Mouse (Mus musculus): ENCODE measurements around the gene Irx1.

Gene Irx1

DNA sequence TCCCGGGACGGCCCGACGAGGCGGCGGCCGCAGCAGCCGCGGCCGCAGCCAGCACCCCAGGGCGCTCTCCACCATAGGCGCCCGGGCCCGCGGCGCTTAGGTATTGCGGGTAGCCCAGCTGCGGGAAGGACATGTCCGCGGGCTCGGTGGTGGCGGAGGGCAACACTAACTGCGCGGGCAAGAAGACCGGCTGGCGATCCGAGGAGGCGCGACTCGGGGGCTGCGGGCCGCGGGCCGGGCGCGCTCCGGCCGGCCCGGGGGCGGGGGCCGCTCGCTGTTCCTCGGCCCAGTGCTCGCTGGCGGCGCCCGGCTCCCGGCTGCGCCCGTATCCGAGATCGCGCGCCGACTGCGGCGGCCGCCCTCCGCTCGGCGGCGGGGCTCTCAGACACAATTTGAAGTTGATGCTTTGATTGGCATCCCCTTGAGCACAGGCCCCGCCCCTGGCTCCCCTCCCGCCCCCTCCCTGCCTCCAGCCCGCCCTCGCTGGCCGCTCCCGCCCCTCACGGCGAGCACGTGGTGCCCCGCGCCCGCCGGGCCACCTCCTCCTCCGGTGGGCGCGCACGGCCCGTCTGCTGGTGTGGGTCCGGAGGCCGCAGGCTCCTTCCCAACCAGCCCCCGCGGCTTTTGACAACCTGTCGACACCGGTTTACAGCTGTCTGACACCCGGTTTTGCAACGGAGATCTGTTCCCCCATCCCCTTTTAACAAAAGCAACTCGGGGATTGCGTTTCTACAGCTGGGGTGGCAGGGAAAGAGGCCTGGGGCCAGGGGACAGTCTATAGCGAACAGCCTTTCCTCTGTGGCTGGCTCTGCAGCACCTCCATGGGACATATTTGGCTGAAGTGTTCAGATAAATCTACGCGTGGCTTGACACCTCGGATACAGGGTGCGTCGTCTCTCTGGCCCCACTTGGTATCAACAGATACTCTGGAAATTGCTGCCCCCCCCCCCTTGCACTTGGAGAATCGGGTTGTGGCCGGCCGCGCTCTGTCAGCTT is at the start of gene Irx1:
Irx1 (minus strand) TSS at position 368 of the 996 bp plus-strand sequence.
- peak; percentile 71 to 83 for DNase-seq

DNA sequence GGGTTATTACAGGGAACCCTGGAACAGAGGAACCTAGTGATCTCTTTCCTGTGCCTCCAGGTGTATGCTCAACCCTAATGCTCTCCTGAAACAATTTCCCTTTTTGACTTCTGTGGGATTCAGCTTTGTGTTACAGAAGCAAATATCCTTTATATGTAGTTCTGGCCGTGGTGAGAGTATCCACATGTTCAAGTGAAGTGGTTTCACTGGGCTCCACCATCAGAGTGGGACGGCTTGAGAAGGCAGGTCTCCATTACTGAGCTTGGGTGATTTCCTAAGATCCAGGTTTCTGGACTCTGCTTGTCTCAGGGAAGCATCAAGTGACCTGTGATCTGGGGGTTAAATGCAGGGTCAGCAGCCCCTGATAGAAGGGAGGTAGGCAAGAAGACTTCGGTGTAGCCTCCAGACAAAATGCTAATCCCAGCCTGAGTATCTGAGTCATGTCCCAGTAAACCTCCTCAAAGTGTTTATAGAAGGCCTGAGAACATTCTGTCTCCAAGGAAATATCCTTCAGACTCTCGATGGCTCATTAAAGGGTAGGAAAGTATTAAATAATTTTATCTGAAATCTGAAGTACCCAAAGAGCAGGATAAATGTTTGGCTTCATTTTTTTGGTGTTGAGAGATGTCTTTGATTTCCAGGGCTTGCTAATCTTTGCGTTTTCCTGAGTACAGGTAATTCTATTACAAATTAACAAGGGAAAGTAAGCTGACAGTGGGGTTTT is 16.6 kb upstream of the Irx1 start:
- DNase-seq: no peak

DNA sequence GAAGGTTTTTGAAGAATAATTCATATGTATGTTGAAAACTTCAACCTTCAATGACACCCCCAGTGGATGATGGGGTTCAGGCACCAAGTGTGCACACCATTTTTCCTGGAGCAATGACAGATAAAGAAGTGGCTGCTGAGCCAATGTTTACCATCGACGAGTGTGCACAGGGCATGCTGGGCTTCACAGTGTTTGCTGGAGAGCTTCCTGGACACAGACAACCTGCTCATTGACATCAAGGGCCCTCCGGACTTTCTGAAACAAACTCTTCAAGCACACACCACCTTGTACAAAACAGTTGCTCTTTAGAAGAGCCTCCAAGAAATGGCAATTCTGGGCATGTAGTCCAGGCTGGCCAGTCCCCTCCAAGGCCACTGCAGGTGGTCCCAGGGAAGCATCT is 12.2 kb upstream of the Irx1 start:
- DNase-seq: no peak

DNA sequence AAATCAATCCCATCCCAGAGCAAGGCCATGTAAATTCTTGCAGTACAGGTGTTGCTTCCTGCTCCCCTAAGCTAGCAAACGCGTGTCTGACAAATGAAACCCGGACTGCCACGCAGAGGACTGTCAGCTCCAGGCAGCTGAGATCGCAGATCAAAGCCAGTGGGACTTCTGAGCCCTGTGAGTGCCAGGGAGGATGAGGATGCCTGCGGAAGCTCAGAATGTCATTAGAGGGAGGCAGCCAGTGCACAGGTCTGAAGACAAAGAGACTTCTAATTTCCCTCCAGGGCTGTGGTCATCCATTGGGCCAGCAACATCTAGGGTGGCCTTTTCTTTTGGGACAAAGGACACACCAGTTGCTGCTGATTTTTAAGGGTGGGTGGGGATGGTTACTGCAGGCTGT is 4.8 kb upstream of the Irx1 start:
- peak in 1 of 2 experiments; percentile 11 for DNase-seq

DNA sequence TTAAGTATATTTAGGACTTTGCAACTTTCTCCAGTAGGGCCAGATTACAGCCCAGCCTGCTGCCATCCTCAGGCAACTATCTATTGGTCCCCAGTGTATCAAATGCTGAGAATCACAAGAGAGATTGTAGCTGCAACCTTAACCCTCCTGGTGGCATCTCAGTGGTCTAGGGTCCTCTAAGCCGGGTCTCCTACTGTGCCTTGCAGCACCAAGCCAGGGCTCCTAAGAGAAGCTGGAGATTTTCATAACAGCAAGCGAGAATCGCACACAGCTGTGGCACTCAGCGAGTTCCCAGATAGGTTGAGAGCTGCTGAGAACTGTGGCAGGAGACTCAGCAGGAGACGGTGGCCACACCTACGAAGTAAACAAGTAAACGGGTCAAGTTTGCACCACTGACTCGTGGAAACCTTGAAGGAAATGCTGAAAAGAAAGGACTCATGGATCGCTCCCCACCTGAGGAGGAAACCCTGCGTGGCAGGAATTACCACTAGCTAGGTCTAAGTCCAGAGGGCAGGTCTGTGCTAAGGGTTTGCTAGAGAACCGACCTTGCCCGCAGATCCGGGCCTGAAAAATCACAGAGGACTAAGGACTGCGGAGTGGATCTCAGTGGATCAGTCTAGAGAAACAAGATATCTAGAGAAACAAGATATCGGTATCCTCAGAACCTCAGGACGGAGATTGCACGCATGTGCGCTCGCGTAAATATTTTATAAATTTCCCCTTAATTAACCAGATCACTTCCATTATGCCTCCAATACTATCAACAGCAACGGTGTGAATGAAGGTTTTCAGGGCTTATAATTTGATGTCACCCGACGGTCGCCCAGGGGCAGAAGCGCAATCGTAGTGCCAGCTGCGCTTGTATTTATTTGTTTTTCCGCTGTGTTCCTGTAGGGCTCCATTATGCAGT is 4.1 kb upstream of the Irx1 start:
- DNase-seq: no peak

DNA sequence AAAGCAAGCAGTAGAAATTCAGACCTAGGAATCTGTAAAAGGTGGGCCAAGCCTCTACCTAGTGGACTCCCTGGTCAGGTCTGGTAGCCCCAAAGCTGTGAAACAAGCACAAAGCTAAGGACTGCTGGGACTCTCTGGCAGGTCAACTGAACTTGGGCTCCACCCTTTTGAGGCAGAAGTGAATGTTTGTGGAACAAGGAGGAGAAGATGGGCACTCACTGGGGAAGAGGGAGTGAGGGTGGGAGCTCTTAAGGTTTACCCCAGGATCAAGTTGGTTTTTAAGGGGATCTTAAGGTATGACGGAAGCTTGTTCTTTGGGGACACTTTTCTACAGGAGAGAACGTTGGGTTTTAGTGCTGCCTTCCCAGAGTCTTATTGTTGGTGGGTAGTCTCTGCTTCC is 3.1 kb upstream of the Irx1 start:
- no peak for DNase-seq

DNA sequence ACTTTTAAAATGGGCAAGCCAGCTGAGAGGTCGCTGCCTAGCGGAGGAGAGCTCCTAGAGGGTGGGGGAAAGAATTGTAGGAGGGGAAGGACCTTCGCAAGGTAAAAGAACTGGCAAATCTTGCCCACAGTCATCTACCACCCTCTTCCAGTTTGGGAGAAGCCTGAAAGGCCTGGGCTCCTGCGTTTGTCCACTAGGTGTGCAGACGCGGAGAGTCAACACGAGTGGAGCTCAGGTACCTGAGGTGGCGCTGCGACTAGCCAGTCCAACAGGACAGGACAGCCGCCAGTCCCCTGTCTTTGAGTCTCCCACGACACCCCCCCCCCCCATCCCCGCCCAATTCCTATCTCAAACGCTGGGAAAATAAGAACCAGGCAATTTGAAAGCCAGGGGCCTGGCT is 843 bp upstream of the Irx1 start:
- DNase-seq: peak; percentile 66 to 68

DNA sequence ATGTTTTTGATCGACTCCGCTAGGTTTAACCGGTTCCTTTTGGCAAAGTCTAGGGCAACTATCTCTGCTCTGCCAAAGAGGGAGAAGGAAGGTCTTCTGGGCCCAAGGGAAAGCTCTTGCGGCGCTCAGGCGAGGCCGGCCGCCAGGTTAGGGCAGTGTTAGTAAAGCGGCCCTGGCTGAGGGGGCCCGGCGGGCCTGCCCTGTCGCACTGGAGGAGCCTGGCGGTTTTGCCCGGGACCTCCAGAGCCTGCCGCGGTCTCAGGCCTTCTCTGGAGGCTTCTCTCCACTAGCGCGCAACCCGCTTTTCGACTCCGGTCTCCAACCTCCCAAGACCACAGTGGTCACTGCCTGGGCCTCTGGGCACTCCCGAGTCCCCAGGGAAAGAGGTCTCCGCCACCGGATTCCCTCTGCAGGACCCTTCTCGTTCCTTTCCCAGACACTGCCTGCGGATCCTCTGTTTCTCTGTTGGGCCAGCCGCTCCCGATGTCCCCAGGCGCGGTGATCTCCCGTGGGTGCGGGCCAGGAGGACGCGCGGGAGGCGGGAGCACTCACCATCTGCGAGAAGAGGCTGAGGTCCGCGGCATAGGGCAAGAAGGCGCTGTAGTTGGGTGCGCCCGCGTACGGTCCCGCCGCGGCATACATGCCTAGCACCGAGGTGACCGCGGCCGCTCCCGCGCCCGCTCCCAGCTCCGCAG is 715 bp downstream of the Irx1 start:
- DNase-seq: peak; percentile 54 to 57

DNA sequence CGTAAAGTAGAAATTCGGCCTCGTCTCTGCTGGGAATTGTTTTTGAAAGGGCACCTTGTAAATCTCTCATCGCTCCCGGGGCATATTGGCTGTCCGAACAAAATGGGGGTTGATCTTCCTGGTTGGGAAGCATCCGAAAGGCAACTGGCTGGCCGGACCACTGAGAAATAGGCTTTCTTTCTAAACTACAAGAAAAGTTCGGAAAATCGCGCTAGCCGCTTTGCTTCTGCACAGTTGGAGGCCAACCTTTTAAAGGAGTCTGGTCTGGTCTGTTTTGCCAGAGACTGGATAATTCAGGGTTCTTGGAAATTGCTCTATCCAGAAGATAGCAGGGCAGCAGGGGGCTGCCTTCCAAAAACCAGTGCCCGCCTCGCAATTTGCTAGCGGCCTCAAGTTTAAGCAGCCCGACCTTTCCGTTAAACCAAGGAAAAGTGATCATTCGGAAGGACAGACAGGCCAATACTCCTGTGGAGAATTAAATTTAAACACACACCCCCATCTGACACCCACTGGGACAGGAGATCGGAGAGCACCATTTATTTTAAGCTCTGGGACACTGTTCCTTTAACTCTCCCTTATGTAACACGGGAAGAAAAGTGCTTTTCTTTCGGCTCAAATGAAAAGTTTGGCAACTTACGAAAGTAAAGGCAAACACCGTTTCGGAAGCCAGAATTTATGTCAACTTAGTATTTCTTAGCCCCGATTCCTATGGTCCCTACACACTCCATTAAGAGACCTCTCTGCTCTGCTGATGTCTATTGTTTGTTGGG is 1.4 kb downstream of the Irx1 start:
- peak; percentile 39 to 47 for DNase-seq

DNA sequence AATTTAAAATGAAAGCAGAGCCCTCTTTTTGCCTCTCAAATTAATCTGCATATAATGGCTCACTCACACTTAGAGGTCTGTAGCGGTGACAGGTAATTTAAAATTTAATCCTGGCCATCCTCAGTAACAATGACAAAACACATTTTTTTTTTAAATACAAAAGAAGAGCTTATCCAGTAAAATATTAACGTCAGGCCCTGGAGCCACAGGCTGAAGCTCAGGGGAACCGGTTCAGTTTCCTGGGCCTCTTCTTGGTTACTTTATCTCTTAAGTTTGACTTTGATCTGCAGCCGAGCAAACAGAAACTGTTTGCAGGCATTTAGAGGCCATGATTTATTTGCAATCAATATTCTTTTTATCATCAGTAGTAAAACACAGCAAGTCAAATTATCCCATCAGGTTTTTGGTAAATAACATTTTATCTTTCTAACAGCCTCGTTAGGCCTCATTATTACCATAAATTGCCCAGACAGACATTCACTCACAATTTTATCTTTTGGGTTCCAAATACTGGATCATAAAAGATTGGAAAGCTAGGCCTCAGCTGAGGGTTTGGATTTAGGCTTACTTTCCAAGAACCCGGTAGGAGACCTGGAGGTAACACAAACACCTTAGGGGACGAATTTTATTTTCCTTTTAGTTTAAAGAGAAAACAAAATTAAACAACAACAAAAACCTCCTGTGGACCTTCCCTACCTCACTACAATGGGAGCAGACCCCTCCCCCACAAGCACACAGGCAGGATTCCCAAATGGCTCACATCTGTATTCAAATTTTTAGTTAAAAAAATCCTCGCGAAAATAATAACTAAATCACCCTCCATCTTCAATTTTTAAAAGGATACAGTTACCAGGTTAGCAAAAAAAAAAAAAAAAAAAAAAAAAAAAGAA is 2.4 kb downstream of the Irx1 start:
- peak; percentile 23 to 27 for DNase-seq

DNA sequence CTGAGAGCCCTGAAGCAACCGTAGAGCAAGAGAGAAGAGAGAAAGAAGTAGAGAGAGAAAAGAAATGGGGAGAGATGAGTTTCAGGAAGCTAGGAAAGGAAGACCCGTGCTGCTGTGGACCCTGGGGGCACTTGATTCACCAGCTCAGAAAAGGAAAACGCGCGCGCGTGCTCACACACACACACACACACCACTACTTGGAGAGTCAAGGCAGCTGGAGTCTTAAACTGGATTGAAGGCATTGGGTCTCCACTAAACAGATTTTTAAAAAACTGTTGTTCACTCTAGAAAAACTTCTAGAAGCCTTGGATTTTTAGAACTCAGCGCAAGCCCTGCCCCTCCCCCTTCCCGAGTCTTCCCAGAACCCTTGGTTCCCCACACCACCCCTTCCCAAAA is 3.2 kb downstream of the Irx1 start:
- peak; percentile 21 to 28 for DNase-seq

DNA sequence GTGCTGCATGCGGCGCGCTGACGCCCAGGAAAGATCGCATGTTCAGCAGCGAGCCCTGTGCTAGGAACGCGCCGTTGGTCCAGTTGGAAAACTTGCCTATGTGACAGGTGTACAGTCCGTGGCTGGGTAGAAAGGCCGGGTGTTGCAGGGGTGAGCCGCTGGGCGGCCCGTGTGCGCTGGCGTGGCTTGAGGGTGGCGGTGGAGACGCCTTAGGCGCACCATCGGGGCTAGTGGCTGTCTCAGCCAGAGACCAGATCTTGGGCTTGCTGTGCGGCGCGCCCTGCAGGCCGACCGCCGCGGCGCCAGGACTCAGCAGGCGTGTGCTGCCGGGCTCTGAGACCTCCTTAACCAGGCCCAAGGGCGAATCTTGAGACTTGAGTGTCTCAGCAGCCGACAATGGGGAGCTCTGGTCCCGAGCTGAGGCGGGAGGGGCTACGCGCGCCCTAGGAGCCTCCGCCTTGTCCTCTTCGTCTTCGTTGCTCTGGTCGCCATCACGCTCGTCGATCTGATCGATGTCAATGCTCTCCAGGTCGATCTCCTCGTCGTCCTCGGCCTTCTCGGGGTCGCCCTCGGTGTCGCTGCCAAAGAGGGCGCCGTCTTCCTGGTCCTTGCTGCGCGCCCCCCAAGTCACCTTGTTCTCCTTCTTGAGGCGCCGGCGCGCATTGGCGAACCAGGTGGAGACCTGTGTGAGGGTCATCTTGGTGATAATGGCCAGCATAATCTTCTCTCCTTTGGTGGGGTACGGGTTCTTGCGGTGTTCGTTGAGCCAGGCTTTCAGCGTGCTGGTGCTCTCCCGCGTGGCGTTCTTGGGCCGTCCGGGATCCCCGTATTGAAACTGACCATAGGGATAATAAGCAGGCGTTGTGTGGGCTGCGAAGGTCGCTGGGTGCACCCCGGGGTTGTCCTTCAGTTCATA is 3.9 kb downstream of the Irx1 start:
- DNase-seq: peak; percentile 50 to 56

DNA sequence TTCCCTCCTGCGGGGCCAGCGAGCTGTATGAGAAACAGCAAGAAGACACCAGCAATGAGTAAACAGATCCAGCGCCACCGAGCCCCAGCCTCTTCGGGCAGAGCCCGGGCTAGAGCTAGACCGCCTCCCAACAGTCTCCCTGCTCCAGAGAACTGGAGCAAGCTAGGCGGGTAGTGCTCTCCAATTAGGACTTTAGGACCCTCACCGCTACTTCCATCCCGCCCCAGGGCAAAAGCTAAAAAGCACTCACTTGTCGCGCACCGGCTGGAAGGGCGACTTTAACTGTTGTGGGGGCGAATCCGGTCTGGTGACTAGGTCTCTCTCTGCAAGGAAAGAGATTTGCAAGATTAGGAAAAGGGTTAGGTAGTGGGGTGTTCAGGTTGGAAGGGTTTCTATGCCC is 4.9 kb downstream of the Irx1 start:
- peak; percentile 53 for DNase-seq

DNA sequence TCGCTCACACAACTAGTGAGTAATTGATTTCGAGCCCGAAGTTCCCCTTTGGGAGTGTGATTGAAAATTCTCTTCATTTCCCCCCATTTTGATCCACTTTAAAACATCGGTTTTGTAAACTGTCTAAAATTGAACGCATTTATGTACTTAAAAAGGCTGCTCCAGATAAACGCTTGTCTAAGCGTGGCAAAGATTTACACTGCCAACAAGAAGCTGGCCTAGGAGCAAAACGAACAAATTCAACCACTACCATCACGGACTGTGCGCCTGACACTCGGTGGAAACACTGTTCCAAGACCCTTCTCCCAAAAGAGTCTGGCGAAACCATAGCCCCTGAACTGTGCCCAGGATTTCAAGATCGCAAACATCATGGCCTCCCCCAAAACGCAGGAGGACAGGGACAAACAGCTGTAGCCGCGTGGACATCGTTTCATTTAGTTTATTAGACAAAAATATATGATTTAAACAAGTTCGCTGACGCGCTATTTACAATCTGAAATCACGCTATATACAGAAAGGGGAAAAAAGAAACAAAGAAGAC is 5.6 kb downstream of the Irx1 start:
- peak in 1 of 2 experiments; percentile 34 for DNase-seq

DNA sequence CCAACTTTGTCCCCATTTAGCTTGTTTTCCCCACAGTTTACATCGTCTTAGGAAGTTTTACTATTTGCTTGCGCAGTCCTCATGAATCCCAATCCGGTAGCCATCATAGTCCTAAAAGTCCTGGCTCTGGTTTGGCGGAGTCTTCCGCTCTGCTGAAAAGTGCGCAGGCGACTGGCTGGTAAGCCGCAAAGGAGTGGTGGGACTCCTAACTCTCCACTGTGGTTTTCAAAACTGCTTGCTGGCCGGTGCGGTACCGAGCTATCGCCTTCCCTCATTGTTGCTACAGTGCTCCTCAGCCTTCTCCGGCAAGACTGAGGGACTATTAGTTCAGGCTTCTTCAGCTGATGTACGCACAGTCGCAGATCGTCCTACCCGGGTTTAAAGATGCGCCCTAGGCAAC is 6.4 kb downstream of the Irx1 start:
- DNase-seq: peak; percentile 15 to 26

DNA sequence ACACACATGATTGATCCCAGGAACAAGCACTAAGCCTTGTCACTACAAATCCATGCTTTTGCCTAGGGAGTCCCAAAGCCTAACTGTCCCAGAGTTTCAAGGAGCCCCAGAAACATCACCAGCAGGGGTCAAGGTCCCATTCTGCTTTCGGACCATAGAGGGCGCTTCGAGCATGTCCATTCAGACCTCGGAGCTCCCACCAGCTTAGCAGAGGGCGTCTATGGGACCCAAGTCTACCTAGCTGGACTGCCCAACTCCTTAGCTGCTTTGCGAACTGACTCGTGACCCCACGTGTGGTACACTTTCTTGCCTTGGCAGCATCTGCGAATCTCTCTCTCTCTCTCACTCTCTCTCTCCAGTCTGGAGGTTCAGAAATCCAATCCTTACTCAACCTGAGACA is 7.0 kb downstream of the Irx1 start:
- peak; percentile 79 for DNase-seq

DNA sequence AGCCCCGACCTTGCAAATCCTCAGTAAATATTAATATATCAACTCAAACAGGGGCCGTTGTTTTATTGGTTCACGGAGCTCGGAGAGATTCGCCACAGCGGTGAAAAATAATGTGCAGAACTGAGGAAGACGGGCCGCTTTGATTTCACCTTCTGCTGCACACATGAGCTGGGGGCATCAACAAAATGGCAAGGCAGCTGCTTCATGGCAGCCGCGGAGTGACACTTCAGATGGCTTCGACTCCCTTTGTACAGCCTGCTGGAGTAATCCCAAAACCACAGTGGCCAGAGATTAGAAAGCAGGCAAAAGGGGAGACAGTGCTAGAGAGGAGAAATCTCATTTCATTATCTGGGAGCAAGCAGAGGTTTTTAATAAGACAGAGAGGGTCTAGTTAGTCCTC is 11.6 kb downstream of the Irx1 start:
- peak; percentile 61 to 62 for DNase-seq

DNA sequence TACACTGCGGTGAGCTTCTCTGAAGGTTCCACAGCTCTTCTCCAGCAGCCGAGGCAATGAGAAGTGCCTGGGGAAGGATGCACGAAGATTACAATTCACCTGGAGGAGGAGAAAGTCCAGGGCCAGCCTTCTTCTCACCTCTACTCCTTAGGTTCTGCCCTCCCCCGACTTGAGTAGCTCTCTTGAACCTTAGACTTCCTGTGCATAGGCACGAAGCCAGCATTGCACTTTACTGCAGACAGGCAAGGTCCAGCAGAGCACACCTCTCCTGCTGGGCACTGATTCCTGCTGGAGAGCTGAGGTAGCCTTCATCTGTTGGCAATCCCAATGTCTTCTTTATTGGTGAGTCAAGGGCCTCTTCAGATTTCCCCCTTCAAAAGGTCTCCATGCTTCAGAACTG is 13.7 kb downstream of the Irx1 start:
- no peak for DNase-seq

DNA sequence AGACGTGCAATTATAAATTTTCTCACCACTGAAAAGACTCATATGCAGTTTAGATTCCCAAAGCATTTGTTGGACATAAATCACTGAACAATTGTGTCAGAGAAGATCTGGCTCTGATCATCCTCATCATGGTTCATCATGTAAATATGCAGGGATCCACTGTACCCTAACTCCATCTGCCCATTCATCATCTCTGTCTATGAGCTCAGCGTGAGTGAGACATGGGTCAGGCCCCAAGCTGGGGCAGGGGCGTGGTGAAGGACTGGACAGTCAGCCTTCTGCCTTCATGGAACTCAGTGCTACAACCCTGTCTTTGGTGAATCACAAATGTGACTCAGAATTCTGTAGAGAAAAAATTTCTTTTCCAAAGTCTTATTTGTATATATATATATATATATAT is 53.2 kb downstream of the Irx1 start:
- DNase-seq: no peak

Data from cerebellum, postnatal 10 days (tissue).